Mouse (Mus musculus): Measurements from ENCODE around the gene Pxt1.

Gene Pxt1

DNA sequence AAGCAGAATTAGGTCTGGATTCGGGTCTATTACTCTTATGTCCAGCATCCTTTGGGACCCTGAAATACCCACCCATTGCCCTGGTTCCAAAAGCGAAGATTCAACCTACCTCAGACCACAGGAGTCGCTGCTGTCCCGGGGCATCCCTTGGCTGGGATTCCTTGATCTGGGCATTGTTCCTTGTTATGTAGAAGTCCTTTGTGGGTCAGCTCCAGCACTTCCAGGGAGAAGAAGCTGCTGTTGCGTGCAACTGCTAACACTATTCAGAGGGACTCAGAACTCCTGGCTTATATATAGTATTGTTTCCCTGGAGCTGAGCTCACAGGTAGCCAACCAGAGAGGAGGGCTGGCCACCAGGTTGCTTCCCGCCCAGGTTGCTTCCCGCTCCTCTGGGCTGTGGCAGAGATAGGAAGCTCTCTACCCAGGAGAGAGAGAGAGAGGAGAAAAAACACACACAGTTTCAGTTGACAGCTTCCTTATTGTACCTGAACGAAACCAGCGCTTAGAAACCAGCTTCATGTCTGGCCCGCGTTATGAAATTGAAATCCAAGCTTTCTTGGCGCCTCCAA, 28.5 kb downstream of the Pxt1 start, which contains the start of gene 4930539E08Rik:
Gene 4930539E08Rik, minus strand, starts transcription at position 265 of the 569 bp plus-strand sequence.
- in situ Hi-C loops (cut with MboI, MseI) = no loop called here

- in situ Hi-C loops (cut with MboI, MseI) = no loop called here
These were observed 29.7 kb downstream of the Pxt1 start for GRCm38 (mm10) chr17:28913940-28914339.

- in situ Hi-C loops (cut with MboI, MseI) = no loop called here
These were observed 30.4 kb downstream of the Pxt1 start for GRCm38 (mm10) chr17:28913200-28913599.

GRCm38 (mm10) chr17:28910139-28910538, 33.5 kb downstream of the Pxt1 start:
- in situ Hi-C loops (cut with MboI, MseI) = no loop called here

DNA sequence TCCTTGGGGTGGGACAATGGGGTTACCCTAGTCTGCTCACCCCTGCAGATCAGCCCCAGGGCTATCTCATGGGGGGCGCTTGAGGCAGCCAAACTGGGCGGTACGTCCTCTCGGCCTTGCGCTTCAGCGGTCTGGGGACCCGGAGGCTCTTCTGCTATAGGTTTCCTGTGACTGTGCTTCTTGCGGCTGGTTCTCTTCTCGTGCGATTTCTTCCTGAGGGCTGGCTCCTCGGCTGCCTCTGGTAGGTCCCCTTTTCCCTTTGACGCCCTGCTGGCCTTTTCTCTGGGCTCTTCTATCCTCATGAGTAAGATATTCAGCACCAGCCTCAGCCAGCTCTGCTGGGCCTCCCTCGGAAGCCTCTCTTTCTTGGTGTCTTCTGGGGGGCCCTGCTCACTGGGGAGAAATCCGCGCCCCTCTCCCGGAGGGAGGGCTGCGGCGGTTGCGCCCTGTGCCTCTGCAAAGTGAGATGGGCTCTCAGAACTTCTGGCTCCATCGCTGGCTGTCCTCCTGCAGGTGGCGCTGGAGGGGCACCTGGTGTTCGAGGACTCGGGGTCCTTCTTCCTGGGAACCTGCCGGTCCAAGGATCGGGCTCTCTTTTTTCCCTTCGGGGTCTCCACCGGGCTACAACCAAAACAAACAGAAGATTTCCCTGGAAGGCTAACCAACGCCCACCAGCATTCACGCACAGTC, 34.2 kb downstream of the Pxt1 start:
- in situ Hi-C loops (cut with MboI, MseI) = no loop called here

DNA sequence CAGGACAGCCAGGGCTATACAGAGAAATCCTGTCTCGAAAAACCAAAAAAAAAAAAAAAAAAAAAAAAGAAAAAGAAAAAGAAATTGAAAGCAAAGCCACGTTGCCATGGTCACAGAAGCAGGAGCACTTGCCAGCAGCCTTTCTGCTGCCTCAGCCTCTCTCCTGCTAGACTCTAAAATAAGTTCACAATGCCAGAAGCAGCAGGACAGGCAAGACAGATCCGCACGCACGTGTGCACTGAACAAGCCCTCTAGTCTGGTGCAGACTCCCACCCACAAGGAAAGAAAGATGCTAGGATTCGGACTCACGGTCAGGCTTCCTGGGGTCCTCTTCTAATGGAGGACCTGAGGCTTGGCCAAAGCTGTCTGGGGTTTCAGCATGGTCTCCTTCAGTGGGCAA, 35.7 kb downstream of the Pxt1 start:
- in situ Hi-C loops (cut with MboI, MseI) = no loop called here

- in situ Hi-C loops (cut with MboI, MseI) = no loop called here
These were observed 38.2 kb downstream of the Pxt1 start for GRCm38 (mm10) chr17:28905377-28905916.

DNA sequence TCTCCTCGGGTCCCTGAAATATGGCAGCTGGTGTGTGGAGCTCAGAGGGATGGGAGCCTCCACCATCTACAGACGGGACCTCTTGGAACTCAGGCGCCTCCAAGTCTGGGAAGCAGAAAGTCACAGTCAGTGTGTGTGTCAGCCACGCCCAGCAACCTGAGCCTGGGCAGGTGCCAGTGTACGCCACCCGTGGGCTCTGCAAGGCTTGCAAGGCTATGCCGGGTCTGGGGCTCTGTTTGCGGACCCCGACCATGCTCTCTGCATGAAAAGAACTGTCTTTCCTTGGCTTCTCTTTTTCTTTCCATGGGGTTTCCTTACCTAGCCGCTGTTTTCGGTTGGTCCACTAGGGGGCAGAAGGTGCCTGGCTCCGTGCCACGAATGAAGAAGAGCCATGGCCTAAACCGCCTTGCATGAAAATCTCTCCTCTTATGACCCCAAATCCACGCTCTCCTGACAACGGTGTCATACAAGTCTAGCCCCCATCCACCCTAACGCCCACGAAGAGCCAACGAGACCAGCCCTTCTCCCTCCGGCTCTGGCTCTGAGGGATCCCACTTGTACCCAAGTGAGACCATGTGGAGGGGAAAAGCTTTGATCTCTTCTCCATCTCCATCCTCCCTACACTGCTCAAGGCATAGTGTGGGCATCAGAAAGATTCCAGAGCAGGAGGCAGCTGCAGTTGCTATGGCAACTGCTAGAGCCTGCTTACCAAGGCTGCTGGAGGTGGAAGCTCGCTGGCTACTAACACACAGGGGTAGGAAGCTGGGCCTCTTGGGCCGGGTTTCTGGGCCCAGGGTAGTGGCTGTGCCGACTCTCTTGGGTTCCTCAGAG, 38.9 kb downstream of the Pxt1 start:
- in situ Hi-C loops (cut with MboI, MseI) = no loop called here

- in situ Hi-C loops (cut with MboI, MseI) = no loop called here
These were observed 42.1 kb downstream of the Pxt1 start for GRCm38 (mm10) chr17:28901559-28901958.

GRCm38 (mm10) chr17:28899427-28899826, 44.2 kb downstream of the Pxt1 start:
- in situ Hi-C loops (cut with MboI, MseI) = no loop called here

DNA sequence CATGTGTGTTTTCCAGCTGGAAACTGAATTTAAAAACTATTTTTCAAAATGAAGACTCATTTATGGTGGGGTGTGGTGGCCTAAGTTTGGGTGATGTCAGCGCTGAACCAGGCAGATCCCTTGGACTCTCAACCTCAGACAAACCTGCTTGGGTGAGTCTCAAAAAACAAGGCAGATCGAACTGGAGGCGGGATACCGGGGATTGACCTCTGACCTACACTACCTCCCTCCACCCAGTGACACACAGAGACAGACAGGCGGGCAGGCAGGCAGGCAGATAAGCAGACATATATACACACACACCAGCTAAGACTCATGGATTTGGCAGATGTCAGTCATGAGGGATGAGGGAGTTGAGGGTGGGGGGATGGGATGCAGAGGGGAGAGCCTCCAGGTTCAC, 45.4 kb downstream of the Pxt1 start:
- in situ Hi-C loops (cut with MboI, MseI) = no loop called here

DNA sequence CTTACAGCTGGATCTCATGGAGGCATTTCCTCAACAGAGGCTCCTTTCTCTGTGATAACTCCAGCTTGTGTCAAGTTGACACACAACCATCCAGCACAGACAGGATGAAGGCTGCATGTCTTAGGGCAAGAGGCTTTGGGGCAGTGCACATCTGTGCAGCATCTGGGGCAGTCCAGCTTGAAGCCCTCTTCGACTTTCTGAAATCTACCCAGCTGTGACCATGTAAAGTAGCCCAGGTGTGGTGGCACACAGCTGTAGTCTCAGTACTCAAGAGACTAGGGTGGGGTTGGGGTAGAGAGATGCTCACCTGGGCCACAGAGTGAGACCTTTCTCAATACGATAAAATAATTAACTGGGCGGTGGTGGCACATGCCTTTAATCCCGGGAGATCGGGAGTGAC, 45.8 kb downstream of the Pxt1 start:
- in situ Hi-C loops (cut with MboI, MseI) = no loop called here

- in situ Hi-C loops (cut with MboI, MseI) = no loop called here
These were observed 47.4 kb downstream of the Pxt1 start for GRCm38 (mm10) chr17:28896095-28896780.

DNA sequence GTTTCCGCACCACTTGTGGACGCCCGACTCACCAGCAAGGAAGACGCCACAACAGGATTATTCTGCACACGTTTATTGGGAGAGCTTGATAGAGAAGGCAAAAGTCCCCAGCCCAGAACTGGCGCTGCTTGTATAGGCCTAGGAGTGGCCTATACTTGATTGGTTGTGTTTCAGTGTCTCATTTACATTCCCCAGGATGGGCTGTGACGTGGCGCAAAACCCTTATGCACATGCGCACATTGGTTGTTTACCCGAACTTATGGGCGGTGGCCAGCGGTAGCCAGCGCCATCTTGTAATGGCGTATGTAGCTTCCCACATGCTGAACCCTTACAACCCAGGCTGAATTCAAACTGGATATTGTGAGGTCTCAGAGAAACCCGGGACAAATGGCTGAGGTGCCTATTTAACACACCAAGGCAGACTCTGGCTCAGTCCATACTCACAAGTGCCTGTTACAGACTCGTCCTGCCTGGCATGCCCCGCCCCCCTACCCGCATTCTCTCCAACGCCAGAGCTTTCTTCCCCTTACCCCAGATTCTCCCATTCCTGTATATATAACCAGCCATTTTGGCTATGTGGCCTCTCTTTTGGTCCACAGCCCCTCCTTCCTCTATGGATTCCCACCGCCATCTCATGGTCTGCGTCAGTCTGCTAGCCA, 48.3 kb downstream of the Pxt1 start:
- in situ Hi-C loops (cut with MboI, MseI) = no loop called here

DNA sequence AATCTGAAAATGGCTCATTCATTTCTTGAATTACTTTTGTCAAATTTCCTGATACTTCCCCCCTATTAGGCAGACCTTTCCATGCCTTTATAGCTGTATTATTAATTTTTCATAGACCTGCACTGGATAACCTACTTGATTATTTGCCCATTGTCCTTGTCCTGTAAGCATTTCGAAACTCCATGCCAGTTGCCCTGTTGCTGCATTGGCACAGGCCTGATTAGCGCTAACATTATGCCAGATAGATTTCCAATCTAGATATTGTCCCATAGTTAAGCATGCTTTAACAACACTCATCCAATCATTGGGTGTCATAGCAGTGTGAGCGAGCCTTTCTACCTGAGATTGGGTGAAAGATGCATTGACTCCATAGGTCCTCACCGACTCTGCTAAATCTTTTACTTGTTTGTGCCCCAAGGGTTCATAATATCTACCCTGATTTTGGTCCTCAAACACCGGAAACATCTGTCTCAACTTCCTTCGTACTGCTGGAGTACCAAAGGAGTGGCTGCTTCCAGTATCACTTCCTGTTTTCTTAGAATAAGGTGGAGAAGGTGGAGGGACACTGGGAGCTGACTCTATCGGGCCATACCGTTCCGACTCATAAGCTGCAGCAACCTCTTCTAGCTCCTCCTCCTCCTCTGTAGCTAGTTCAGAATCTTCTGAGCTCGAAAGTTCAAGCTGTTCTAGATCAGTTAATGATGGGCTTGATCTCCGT, 49.4 kb downstream of the Pxt1 start:
- in situ Hi-C loops (cut with MboI, MseI) = no loop called here

DNA sequence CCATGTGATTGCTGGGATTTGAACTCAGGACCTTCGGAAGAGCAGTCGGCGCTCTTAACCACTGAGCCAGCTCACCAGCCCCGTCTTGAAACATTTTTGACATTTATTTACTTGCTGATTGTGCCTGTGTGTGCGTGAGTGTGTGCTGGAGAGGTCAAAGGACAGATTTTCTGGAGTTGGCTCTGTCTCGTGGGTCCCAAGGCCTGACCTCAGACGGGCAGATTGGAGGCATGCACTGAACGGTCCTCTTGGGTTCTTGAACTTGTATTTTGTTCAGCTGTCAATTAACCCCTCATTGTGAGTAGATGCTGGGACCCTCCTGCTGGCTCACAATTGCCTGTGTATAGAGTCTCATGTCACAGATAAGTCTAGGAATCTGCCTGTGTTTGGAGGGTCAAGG, 57.4 kb downstream of the Pxt1 start:
- in situ Hi-C loops (cut with MboI, MseI) = no loop called here

DNA sequence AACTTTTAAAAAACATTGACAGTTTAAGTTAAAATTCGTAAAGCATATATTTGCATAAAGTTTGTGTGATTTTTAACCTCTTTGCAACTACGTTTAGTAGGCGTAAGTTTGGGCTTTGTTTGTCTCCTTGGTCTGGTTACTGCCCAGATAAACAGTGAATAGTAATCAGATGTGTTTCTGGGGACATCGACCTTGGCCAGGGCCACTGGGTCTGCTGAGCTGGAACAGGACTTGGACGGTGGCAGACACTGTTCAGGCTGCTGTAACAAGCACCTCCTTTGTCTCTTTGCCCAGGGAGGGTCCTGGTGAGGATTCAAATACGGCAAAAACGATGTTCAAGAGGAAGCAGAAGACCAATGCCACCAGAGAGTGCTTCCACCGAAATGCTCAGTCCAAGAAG, 58.4 kb downstream of the Pxt1 start:
- in situ Hi-C loops (cut with MboI, MseI) = no loop called here

Measured in T-helper 1 cell (primary cell).